Mouse (Mus musculus) cerebellum, postnatal 36 days (tissue): ENCODE measurements around the gene Cyb561.

ENCODE experiments used
- DNase-seq, 2 experiments: peaks; one replicate each; pipeline ENCODE4 v3.0.0; 2021 to 2022; ENCODE audit warnings: mixed read lengths in 2 of 2

Gene Cyb561

GRCm38 (mm10) chr11:105920098-105920785 lies 32.9 kb downstream of the Cyb561 start:
- no peak for DNase-seq

- no peak for DNase-seq
These were observed 39.6 kb downstream of the Cyb561 start for GRCm38 (mm10) chr11:105913580-105913979.

GRCm38 (mm10) chr11:105911592-105912375 lies 41.4 kb downstream of the Cyb561 start:
- peak; percentile 75 to 87 for DNase-seq

GRCm38 (mm10) chr11:105911149-105911548 lies 42.0 kb downstream of the Cyb561 start:
- no peak for DNase-seq

- DNase-seq, result no peak
These were observed 43.5 kb downstream of the Cyb561 start for GRCm38 (mm10) chr11:105909617-105910016.

GRCm38 (mm10) chr11:105908926-105909325 lies 44.2 kb downstream of the Cyb561 start:
- peak; percentile 8 to 15 for DNase-seq

GRCm38 (mm10) chr11:105907381-105907780 lies 45.8 kb downstream of the Cyb561 start:
- DNase-seq, result no peak

- DNase-seq, result no peak
These were observed 47.5 kb downstream of the Cyb561 start for GRCm38 (mm10) chr11:105905529-105906213.

- no peak for DNase-seq
These were observed 50.2 kb downstream of the Cyb561 start for GRCm38 (mm10) chr11:105902956-105903355.

GRCm38 (mm10) chr11:105901501-105901900 lies 51.6 kb downstream of the Cyb561 start:
- DNase-seq, result no peak

- DNase-seq, result no peak
These were observed 54.0 kb downstream of the Cyb561 start for GRCm38 (mm10) chr11:105899151-105899550.

- no peak for DNase-seq
These were observed 65.9 kb downstream of the Cyb561 start for GRCm38 (mm10) chr11:105887281-105887680.

- DNase-seq, result no peak
These were observed 67.6 kb downstream of the Cyb561 start for GRCm38 (mm10) chr11:105885558-105885957.
